Mouse (Mus musculus) lung, embryonic 16.5 days (tissue): ENCODE data around the gene Efcab3. TPM values are rescaled to one million over a fixed set of nuclear protein-coding genes. Genes with fewer than 3 reads are reported as not detected.
"Not testable (repeated sequence)": the region's sequence is repeated elsewhere in the genome, so short reads cannot be mapped to it uniquely, and the experiment has no call there.

Experiments
- ATAC-seq: fragments of 200-750 bp; cut with Nextera tagmentation; 2 replicates; pipeline ENCODE4 v1.8.0; 2017; ENCODE audit warnings: low read depth, mild to moderate bottlenecking, moderate library complexity
- H3K27ac ChIP-seq: fragments of 300-500 bp; sonication (generic); 2 replicates; pipeline ENCODE4 v1.5.1; 2014; ENCODE audit warnings: mild to moderate bottlenecking, control low read depth, low read length
- H3K27me3 ChIP-seq: fragments of 300-500 bp; sonication (generic); 2 replicates; pipeline ENCODE4 v1.6.1; 2014; ENCODE audit warnings: low read depth, low read length, mixed read lengths; ENCODE audit not compliant: control insufficient read depth, insufficient read depth
- H3K36me3 ChIP-seq: fragments of 300-500 bp; sonication (generic); 2 replicates; pipeline ENCODE4 v1.6.1; 2014; ENCODE audit warnings: low read length; ENCODE audit not compliant: control insufficient read depth, insufficient read depth
- H3K4me1 ChIP-seq: fragments of 300-500 bp; sonication (generic); replicated peaks from 2 replicates; pipeline ENCODE4 v1.6.1; 2014; ENCODE audit warnings: low read length, mixed read lengths; ENCODE audit not compliant: control insufficient read depth, insufficient read depth
- H3K4me2 ChIP-seq: fragments of 300-500 bp; sonication (generic); 2 replicates; pipeline ENCODE4 v1.6.1; 2014; ENCODE audit warnings: low read depth, low read length, control low read depth
- H3K4me3 ChIP-seq: fragments of 300-500 bp; sonication (generic); 2 replicates; pipeline ENCODE4 v1.5.1; 2014; ENCODE audit warnings: mild to moderate bottlenecking, low read length, control low read depth
- H3K9ac ChIP-seq: fragments of 300-500 bp; sonication (generic); 2 replicates; pipeline ENCODE4 v1.6.1; 2014; ENCODE audit warnings: low read length, control low read depth
- H3K9me3 ChIP-seq: fragments of 300-500 bp; sonication (generic); 2 replicates; pipeline ENCODE4 v1.6.1; 2016; ENCODE audit warnings: low read length; ENCODE audit not compliant: control insufficient read depth
- WGBS: fragments of 180-500 bp; shearing (Covaris S2); extraction: QIAGEN DNeasy Blood & Tissue Kit; methylation state at CpG from one replicate; pipeline ENCODE4 v1.1.7; 2014; 5-methylcytosine and 5-hydroxymethylcytosine counted together
- polyA plus RNA-seq: library from polyadenylated mRNA; unstranded; fragments of >200 nt; fragmentation: Nextera tagmentation; extraction: Ambion mirVana; gene quantifications from 2 replicates; pipeline ENCODE4 v1.2.1, GENCODE M21; 2015

The Efcab3 gene
- polyA plus RNA-seq, 1 experiment from 2014 or later = not detected

DNA sequence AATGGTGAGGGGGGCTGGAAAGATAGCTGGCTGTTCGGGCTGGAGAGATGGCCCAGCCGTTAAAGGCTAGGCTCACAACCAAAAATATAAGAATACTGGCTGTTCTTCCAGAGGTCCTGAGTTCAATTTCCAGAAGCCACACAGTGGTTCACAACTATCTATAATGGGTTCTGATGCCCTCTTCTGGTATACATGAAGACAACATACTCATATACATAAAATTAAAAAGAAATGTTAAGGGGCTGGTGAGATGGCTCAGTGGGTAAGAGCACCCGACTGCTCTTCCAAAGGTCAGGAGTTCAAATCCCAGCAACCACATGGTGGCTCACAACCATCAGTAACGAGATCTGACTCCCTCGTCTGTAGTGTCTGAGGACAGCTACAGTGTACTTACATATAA lies 58.4 kb downstream of the Efcab3 start:
- not testable (repeated sequence) for H3K4me3 ChIP-seq, H3K9ac ChIP-seq, ATAC-seq, H3K4me1 ChIP-seq, H3K27me3 ChIP-seq, H3K27ac ChIP-seq, H3K4me2 ChIP-seq, H3K9me3 ChIP-seq, H3K36me3 ChIP-seq
- WGBS = 58% methylated on average over 5 of the region's 5 CpGs

DNA sequence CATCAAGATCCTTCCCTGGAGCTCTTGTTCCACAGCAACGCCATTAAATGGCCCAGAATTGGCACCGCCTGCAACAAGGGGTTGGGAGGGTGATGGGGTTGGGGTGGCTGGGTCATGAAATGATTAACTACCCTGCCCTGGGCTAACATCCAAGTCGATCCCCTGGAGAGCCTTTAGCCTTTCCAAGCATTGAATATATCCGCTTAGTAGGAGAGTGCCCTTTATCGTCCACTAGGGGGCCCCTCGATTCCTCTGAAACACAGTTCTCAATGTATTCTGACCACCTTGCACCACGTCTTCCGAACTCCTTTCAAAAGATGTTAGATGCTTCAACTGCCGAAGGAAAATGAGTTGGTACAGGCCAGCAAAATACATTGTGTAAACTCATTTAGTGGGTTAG lies 60.6 kb downstream of the Efcab3 start:
- peak; percentile 64 for ATAC-seq
- H3K9ac ChIP-seq = no peak overlapping the region
- no peaks in the 10 kb centered on the region for H3K36me3 ChIP-seq
- 0 out of 2 replicates have a peak, but pooled peaks cover 2% of the 10 kb centered on the region for H3K9me3 ChIP-seq
- H3K4me3 ChIP-seq = no peak overlapping the region
- no peak overlapping the region for H3K27ac ChIP-seq
- WGBS = 3% methylated on average over 9 of the region's 9 CpGs
- H3K4me2 ChIP-seq = no peak overlapping the region
- peaks cover 9% of the 10 kb centered on the region for H3K4me1 ChIP-seq
- H3K27me3 ChIP-seq = no peaks in the 10 kb centered on the region

DNA sequence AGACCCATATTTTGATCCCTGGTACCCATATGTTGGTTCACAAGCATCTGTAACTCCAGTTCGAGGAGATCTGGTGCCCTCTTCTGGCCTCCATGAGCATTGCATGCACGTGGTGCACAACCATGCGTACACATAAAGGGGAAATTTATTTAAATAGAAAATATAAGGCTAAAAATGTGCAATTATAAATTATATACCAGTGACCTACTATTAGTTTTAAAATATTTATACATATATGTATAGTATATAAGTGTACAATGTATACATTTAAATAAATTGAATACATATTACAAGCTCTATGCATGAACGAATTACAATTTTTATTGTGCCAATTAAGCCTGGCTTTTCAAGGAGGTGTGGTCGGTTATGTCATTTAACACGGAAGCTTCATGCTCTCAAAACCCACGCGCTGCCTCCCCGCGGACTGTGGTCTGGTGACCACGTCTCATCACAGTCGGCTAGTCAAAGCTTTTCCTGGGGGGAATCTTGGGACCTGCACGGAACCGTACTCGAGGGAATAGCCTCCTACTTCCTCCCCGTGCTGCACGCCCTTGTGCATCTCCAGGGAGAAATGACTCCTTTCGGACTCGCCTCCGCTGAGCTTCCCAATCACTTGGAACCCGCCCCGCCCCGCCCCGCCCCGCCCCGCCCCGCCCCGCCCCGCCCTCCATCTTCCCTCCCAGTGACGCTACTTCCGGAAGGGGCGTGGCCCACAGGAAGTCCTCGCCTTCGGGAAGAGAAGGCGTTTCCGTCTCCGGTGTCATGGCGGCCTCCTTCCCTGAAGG lies 62.5 kb downstream of the Efcab3 start, which contains the start of gene Mettl2:
TSS of gene Mettl2 (plus strand) at position 691 of the 785 bp plus-strand sequence.
- Histone ChIP-seq H3K4me1 (peaks cover 9% of the 10 kb centered on the region), H3K4me2 (peak within 1 kb of the TSS; percentile 95), H3K36me3 (peaks cover 5% of the 10 kb centered on the region), H3K9ac (peak within 1 kb of the TSS; percentile 69), H3K27ac (peak within 1 kb of the TSS; percentile 61; the same call in 1 of the 2 replicates), H3K27me3 (no peaks in the 10 kb centered on the region), H3K4me3 (peak within 1 kb of the TSS; percentile 74), H3K9me3 (0 out of 2 replicates have a peak, but pooled peaks cover 2% of the 10 kb centered on the region)
- ATAC-seq = peak; percentile 94
- WGBS = under 1% methylated on average over 27 of the region's 38 CpGs

DNA sequence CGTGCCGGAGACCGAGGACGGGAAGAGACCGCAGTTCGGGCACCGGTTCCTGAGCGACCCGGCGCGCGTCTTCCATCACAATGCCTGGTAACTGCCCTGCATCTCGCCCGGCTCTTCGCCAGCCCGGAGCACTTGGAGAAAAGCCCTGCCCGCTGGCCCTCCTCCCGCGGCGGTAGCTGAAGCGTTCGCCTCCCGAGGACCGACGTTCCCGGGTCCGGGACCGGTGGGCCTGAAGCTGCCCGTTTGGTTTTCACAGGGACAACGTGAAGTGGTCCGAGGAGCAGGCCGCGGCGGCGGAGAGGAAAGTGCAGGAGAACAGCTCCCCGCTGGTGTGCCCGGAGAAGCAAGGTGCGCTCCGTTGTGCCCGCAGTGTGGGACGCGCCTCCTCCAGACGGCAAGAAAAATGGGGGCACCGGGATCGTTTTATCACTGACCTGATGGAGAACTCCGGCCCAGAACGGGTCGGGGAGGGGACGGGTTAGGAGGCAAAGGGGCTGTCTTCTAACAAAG lies 63.2 kb downstream of the Efcab3 start:
- H3K4me1 ChIP-seq = peaks cover 9% of the 10 kb centered on the region
- WGBS = under 1% methylated on average over 49 of the region's 49 CpGs
- peaks cover 10% of the 10 kb centered on the region for H3K36me3 ChIP-seq
- ATAC-seq = peak; percentile 11; the same call in 1 of the 2 replicates
- peak overlapping the region; percentile 74 for H3K4me3 ChIP-seq
- H3K27me3 ChIP-seq = no peaks in the 10 kb centered on the region
- H3K9ac ChIP-seq = peak overlapping the region; percentile 69
- no peak overlapping the region for H3K27ac ChIP-seq
- H3K4me2 ChIP-seq = peak overlapping the region; percentile 95
- 0 out of 2 replicates have a peak, but pooled peaks cover 2% of the 10 kb centered on the region for H3K9me3 ChIP-seq

DNA sequence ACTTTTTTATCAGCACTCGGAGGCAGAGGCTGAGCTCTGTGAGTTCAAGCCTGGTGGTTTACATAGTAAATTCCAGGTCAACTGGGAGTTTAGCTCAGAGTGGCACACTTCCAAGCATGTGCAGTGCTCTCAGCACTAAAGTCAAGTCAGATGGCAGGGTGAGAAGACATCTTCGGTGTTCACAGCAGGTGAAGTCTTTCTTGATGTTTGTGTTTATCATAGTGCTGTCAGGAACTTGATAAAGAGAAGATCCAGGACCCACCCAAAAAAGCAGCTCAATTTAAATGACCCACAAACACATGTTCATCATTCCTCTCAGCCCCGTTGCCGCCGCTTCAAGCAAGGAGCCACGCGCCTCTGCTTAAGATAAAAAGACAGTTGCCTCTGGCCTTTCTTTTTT lies 72.3 kb downstream of the Efcab3 start:
- Histone ChIP-seq H3K4me2 (no peak overlapping the region), H3K27me3 (no peaks in the 10 kb centered on the region), H3K9ac (no peak overlapping the region), H3K9me3 (no peaks in the 10 kb centered on the region), H3K4me3 (no peak overlapping the region), H3K4me1 (no peaks in the 10 kb centered on the region), H3K36me3 (peaks cover 67% of the 10 kb centered on the region), H3K27ac (no peak overlapping the region)
- no peak for ATAC-seq
- WGBS = 80% methylated on average over 7 of the region's 7 CpGs

DNA sequence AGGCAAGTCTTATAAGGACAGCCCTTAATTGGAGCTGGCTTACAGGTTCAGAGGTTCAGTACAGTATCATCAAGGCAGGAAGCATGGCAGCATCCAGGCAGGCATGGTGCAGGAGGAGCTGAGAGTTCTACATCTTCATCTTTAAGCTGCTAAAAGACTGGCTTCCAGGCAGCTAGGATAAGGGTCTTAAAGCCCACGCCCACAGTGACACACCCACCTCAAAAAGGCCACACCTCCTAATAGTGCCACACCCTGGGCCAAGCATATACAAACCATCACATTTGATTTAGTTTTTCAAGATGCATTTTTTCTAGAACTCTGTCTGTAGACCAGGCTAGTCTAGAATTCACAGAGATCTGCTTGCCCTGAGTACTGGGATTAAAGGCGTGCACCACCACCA lies 73.9 kb downstream of the Efcab3 start:
- WGBS = 78% methylated on average over 2 of the region's 2 CpGs
- not testable (repeated sequence) for H3K4me1 ChIP-seq, H3K27ac ChIP-seq, H3K4me2 ChIP-seq, H3K9me3 ChIP-seq, H3K27me3 ChIP-seq, H3K4me3 ChIP-seq, H3K9ac ChIP-seq, ATAC-seq
- peaks cover 64% of the 10 kb centered on the region for H3K36me3 ChIP-seq

DNA sequence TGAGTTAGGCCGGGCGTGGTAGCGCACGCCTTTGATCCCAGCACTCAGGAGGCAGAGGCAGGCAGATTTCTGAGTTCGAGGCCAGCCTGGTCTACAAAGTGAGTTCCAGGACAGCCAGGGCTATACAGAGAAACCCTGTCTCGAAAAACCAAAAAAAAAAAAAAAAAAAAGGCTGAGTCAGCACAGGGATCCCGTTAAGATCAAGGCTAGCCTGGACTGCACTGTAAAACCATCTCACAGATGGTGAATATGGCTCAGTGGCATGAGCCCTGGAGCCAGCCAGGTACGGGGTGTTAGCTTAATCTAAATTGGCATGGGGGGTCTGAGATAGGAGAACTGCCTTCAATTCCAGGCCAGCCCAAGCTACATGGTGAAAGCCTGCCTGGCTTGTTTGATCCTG lies 77.1 kb downstream of the Efcab3 start:
- ATAC-seq, H3K27ac ChIP-seq, H3K9me3 ChIP-seq, H3K27me3 ChIP-seq, H3K9ac ChIP-seq, H3K4me3 ChIP-seq, H3K4me1 ChIP-seq, H3K4me2 ChIP-seq: not testable (repeated sequence)
- 97% methylated on average over 7 of the region's 8 CpGs for WGBS
- H3K36me3 ChIP-seq = peaks cover 38% of the 10 kb centered on the region

DNA sequence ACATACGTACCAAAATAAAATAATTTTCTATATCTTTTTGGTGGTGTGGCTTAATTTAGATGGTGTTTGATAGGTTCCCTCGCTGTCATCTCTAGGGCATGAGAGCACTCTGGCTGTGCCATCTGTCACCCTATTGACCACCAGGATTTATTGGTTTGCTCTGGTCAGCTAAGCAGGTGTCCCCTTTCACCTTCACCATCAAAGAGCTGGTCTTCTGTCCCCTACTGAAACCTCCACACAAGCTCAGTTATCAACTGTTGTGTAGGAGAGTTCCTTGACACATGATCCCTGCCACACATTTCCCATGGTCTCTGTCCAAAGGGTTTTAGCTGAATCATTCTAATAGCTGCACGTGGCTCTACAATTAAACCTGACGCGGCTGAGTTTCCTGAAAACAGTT lies 77.7 kb downstream of the Efcab3 start:
- H3K4me2 ChIP-seq = no peak overlapping the region
- H3K4me3 ChIP-seq = no peak overlapping the region
- H3K27ac ChIP-seq = no peak overlapping the region
- no peaks in the 10 kb centered on the region; the same call in 1 of the 2 replicates for H3K4me1 ChIP-seq
- H3K9ac ChIP-seq = no peak overlapping the region
- ATAC-seq = no peak
- WGBS = 90% methylated on average over 5 of the region's 5 CpGs
- peaks cover 32% of the 10 kb centered on the region for H3K36me3 ChIP-seq
- H3K27me3 ChIP-seq = no peaks in the 10 kb centered on the region
- no peaks in the 10 kb centered on the region for H3K9me3 ChIP-seq

DNA sequence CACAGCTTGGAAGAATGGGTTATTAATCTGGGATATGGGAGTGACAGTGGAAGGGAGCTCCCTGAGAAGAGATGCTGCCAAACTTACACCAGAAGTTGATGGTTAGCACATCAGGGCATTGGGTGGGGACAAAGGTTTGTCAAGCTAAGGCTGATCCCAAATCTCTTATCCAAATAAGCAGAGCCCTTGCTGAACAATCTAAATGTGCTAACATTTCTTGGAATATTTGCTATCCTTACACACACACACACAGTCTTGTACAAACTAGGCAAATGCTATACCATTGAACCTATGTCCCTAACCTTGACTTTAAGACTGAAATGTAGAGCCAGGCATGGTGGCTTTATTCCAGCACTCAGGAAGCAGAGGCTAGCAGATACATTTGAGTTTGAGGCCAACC lies 80.2 kb downstream of the Efcab3 start:
- ATAC-seq = no peak
- H3K36me3 ChIP-seq = peaks cover 19% of the 10 kb centered on the region
- H3K9me3 ChIP-seq = no peaks in the 10 kb centered on the region
- no peak overlapping the region for H3K27ac ChIP-seq
- no peak overlapping the region for H3K9ac ChIP-seq
- H3K4me1 ChIP-seq = no peaks in the 10 kb centered on the region; the same call in 1 of the 2 replicates
- no peaks in the 10 kb centered on the region for H3K27me3 ChIP-seq
- H3K4me3 ChIP-seq = no peak overlapping the region
- no peak overlapping the region for H3K4me2 ChIP-seq
